Mouse (Mus musculus): ENCODE results near the gene Gm17606. TPM values are rescaled to one million over a fixed set of nuclear protein-coding genes. Genes with fewer than 3 reads are reported as not detected.
A peak's percentile ranks its signal among the peaks of the same experiment; 100 is the strongest.
"Not testable (repeated sequence)": the region's sequence is repeated elsewhere in the genome, so short reads cannot be mapped to it uniquely, and the experiment has no call there.

Gm17606 gene
- total and polyA plus RNA-seq, 2 experiments from 2014 or later = not detected

- peaks cover 18% of the 10 kb centered on the region for H3K36me3 ChIP-seq (ENCODE audit: insufficient read depth)
- H3K9me3 ChIP-seq (ENCODE audit: low read length) = no peaks in the 10 kb centered on the region
- H3K4me2 ChIP-seq (ENCODE audit: low read depth) = no peak overlapping the region
- no peaks in the 10 kb centered on the region for H3K27me3 ChIP-seq (ENCODE audit: insufficient read depth, low read length)
- no peak for DNase-seq
- no peak overlapping the region for H3K27ac ChIP-seq (ENCODE audit: low read depth, low read length)
- no peak for ATAC-seq
- no peak overlapping the region for H3K4me3 ChIP-seq (ENCODE audit: low read depth, low read length)
- WGBS = 82% methylated on average over 6 of the region's 6 CpGs
- no peak for TF ChIP-seq CTCF (IDR thresholded peaks at IDR 0.05; ENCODE audit: low read depth)
- no peaks in the 10 kb centered on the region for H3K4me1 ChIP-seq (ENCODE audit: insufficient read depth)
- H3K9ac ChIP-seq = no peak overlapping the region
Observed at GRCm38 (mm10) chr14:54610648-54611047, 30.1 kb upstream of the Gm17606 start.

- H3K9ac ChIP-seq; H3K4me1 ChIP-seq (ENCODE audit: insufficient read depth); H3K27ac ChIP-seq (ENCODE audit: low read depth, low read length); DNase-seq; H3K4me3 ChIP-seq (ENCODE audit: low read depth, low read length); ATAC-seq; H3K4me2 ChIP-seq (ENCODE audit: low read depth); H3K9me3 ChIP-seq (ENCODE audit: low read length); H3K27me3 ChIP-seq (ENCODE audit: insufficient read depth, low read length): not testable (repeated sequence)
- H3K36me3 ChIP-seq (ENCODE audit: insufficient read depth) = peaks cover 18% of the 10 kb centered on the region
- 89% methylated on average over 15 of the region's 16 CpGs for WGBS
Observed at GRCm38 (mm10) chr14:54614130-54614529, 26.6 kb upstream of the Gm17606 start.

GRCm38 (mm10) chr14:54616226-54616825 lies 24.4 kb upstream of the Gm17606 start:
- Histone ChIP-seq H3K27me3 (ENCODE audit: insufficient read depth, low read length) (no peaks in the 10 kb centered on the region), H3K4me1 (ENCODE audit: insufficient read depth) (0 out of 2 replicates have a peak, but pooled peaks cover 5% of the 10 kb centered on the region), H3K27ac (ENCODE audit: low read depth, low read length) (no peak overlapping the region), H3K9ac (no peak overlapping the region), H3K4me3 (ENCODE audit: low read depth, low read length) (no peak overlapping the region), H3K4me2 (ENCODE audit: low read depth) (no peak overlapping the region), H3K36me3 (ENCODE audit: insufficient read depth) (peaks cover 18% of the 10 kb centered on the region), H3K9me3 (ENCODE audit: low read length) (no peaks in the 10 kb centered on the region)
- no peak for TF ChIP-seq CTCF (IDR thresholded peaks at IDR 0.05; ENCODE audit: low read depth)
- DNase-seq (no peak), ATAC-seq (no peak)
- 93% methylated on average over 16 of the region's 16 CpGs for WGBS

DNA sequence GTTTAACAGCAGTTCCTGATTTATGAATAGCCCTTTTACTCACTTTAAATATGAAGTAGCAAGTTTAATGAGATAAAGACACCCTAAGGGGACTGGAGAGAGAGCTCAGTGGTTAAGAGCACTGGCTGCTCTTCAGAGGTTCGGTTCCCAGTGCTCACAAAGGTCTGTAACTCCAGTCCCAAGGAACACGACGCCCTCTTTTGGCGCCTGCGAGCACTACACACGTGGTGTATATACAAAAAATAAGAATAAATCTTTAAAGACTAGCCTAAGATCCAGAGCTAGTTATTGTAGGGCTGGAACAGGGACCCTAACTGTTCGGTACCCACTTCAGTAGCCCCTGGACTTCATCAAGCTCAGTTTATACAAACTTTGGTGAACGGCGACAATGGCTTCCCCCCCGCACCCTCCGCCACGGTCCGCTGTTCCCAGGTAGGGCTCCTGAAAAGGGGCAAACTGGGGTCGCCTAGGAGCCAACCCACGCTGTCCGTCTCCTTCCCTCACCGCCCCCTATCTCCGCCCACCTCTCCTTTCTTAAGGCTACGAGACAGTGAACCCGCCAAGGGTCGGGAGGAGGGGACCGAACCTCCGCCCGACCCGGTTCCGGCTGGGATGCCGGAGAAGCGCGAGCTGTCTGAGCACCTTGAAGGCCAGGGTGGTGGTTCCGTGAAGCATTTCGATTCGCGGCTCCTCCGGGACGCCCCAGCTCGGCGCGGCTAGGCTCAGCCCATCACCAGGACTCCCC lies 23.4 kb upstream of the Gm17606 start:
- 2% methylated on average over 36 of the region's 38 CpGs for WGBS
- peak; percentile 69 for ATAC-seq
- H3K9me3 ChIP-seq (ENCODE audit: low read length) = no peaks in the 10 kb centered on the region
- peaks cover 18% of the 10 kb centered on the region for H3K36me3 ChIP-seq (ENCODE audit: insufficient read depth)
- TF ChIP-seq CTCF (IDR thresholded peaks at IDR 0.05; ENCODE audit: low read depth) = peak; percentile 30; the same call in 1 of the 2 replicates
- H3K9ac ChIP-seq = peak overlapping the region; percentile 84
- H3K4me1 ChIP-seq (ENCODE audit: insufficient read depth) = 0 out of 2 replicates have a peak, but pooled peaks cover 5% of the 10 kb centered on the region
- peak overlapping the region; percentile 60 for H3K4me3 ChIP-seq (ENCODE audit: low read depth, low read length)
- H3K4me2 ChIP-seq (ENCODE audit: low read depth) = peak overlapping the region; percentile 70
- peak; percentile 50 for DNase-seq
- H3K27me3 ChIP-seq (ENCODE audit: insufficient read depth, low read length) = no peaks in the 10 kb centered on the region
- H3K27ac ChIP-seq (ENCODE audit: low read depth, low read length) = peak overlapping the region; percentile 70

GRCm38 (mm10) chr14:54617897-54618365 lies 22.8 kb upstream of the Gm17606 start, which contains the start of gene Psmb5:
Gene Psmb5, minus strand, starts transcription at chr14:54618022.
- TF ChIP-seq CTCF (IDR thresholded peaks at IDR 0.05; ENCODE audit: low read depth) = no peak
- Histone ChIP-seq H3K4me3 (ENCODE audit: low read depth, low read length) (peak within 1 kb of the TSS; percentile 60), H3K9ac (peak within 1 kb of the TSS; percentile 84), H3K9me3 (ENCODE audit: low read length) (no peaks in the 10 kb centered on the region), H3K4me1 (ENCODE audit: insufficient read depth) (0 out of 2 replicates have a peak, but pooled peaks cover 5% of the 10 kb centered on the region), H3K36me3 (ENCODE audit: insufficient read depth) (peaks cover 13% of the 10 kb centered on the region), H3K27me3 (ENCODE audit: insufficient read depth, low read length) (no peaks in the 10 kb centered on the region), H3K4me2 (ENCODE audit: low read depth) (peak within 1 kb of the TSS; percentile 70), H3K27ac (ENCODE audit: low read depth, low read length) (peak within 1 kb of the TSS; percentile 70)
- ATAC-seq (peak; percentile 95), DNase-seq (peak; percentile 96)
- WGBS = under 1% methylated on average over 21 of the region's 25 CpGs

- Histone ChIP-seq H3K4me3 (ENCODE audit: low read depth, low read length) (no peak within 1 kb of the TSS), H3K4me1 (ENCODE audit: insufficient read depth) (0 out of 2 replicates have a peak, but pooled peaks cover 5% of the 10 kb centered on the region), H3K9me3 (ENCODE audit: low read length) (no peaks in the 10 kb centered on the region), H3K4me2 (ENCODE audit: low read depth) (no peak within 1 kb of the TSS), H3K27ac (ENCODE audit: low read depth, low read length) (no peak within 1 kb of the TSS), H3K36me3 (ENCODE audit: insufficient read depth) (no peaks in the 10 kb centered on the region), H3K27me3 (ENCODE audit: insufficient read depth, low read length) (no peaks in the 10 kb centered on the region), H3K9ac (no peak within 1 kb of the TSS)
- TF ChIP-seq CTCF (IDR thresholded peaks at IDR 0.05; ENCODE audit: low read depth) = no peak
- DNase-seq = no peak
- WGBS = 78% methylated on average over 1 of the region's 1 CpGs
- ATAC-seq = no peak
Observed at GRCm38 (mm10) chr14:54621133-54621532, 19.6 kb upstream of the Gm17606 start, which contains the start of gene Psmb11. Gene Psmb11, plus strand, starts transcription at chr14:54621433.

GRCm38 (mm10) chr14:54623334-54623733 lies 17.4 kb upstream of the Gm17606 start:
- Histone ChIP-seq H3K9me3 (ENCODE audit: low read length) (no peaks in the 10 kb centered on the region), H3K9ac (no peak overlapping the region), H3K27ac (ENCODE audit: low read depth, low read length) (no peak overlapping the region), H3K4me2 (ENCODE audit: low read depth) (no peak overlapping the region), H3K36me3 (ENCODE audit: insufficient read depth) (no peaks in the 10 kb centered on the region), H3K4me3 (ENCODE audit: low read depth, low read length) (no peak overlapping the region), H3K4me1 (ENCODE audit: insufficient read depth) (no peaks in the 10 kb centered on the region), H3K27me3 (ENCODE audit: insufficient read depth, low read length) (no peaks in the 10 kb centered on the region)
- TF ChIP-seq CTCF (IDR thresholded peaks at IDR 0.05; ENCODE audit: low read depth) = no peak
- WGBS = 89% methylated on average over 6 of the region's 6 CpGs
- no peak for DNase-seq
- no peak for ATAC-seq
